Comparison of ENCODE assay signal across 26 mouse cellular contexts in genomic region chr10:9113706-9114105, GRCm38 (mm10).
DNase-seq lines count a peak whose midpoint lies in the region; ATAC-seq lines count a peak whose summit lies in the region.
"Had no signal": no experiment of that assay in that cellular context is flagged by ENCODE, and none has a peak within 500 bp of the region (broad histone marks: within the 10 kb centered on the region; RNA-seq: fewer than 3 reads in every experiment).

No protein-coding gene starts in this region.

- no peak overlapping the region for H3K4me2 ChIP-seq in neural tube, embryonic 15.5 days
- H3K4me2 ChIP-seq: hindbrain, embryonic 12.5 days; kidney, embryonic 15.5 days; liver, embryonic 15.5 days; lung, embryonic 15.5 days; neural tube, embryonic 12.5 days had no signal

- DNase-seq in heart, adult 11 months = peak; percentile 27
- no peak for DNase-seq in heart, embryonic 10.5 days (ENCODE audit: low spot score)
- DNase-seq in right cerebral cortex, adult 18-20 months = peak; percentile 58
- DNase-seq in right cerebral cortex, postnatal 4 days = no peak
- peak; percentile 43 to 59 for DNase-seq in left cerebral cortex, adult 9 months (ENCODE audit: low spot score in 2 of 2)
- DNase-seq in right cerebral cortex, postnatal 36 days (ENCODE audit: low spot score in 2 of 2) = peak; percentile 18 to 63
- DNase-seq in adrenal gland, postnatal 25 days = no peak
- DNase-seq: adrenal gland, adult 8-10 months; cerebellum, adult 2 months; gastrocnemius, postnatal 25 days; heart, adult 2 months; kidney, postnatal 36 days; liver; lung, postnatal 4 days; midbrain, embryonic 14.5 days; thymus, postnatal 14 days had no signal

- ATAC-seq in neural tube, embryonic 15.5 days (ENCODE audit: low FRiP score) = no peak
- ATAC-seq: activated CD4-positive, CD25-positive, alpha-beta regulatory T cell, adult 4 months; intestine, postnatal 0 days had no signal

- no peaks in the 10 kb centered on the region for H3K36me3 ChIP-seq in heart, embryonic 10.5 days
- no peaks in the 10 kb centered on the region for H3K36me3 ChIP-seq in neural tube, embryonic 15.5 days
- H3K36me3 ChIP-seq: forebrain, embryonic 10.5 days; hindbrain, embryonic 12.5 days; kidney, embryonic 15.5 days; limb, embryonic 10.5 days; liver, embryonic 15.5 days; lung, embryonic 15.5 days; neural tube, embryonic 12.5 days had no signal

- no peaks in the 10 kb centered on the region for H3K4me1 ChIP-seq in heart, embryonic 10.5 days
- H3K4me1 ChIP-seq in neural tube, embryonic 15.5 days = peaks cover 4% of the 10 kb centered on the region; the same call in 1 of the 2 replicates
- H3K4me1 ChIP-seq: liver, embryonic 15.5 days had no signal

- H3K9ac ChIP-seq in neural tube, embryonic 15.5 days (replicated peaks) = no peak overlapping the region
- H3K9ac ChIP-seq: hindbrain, embryonic 12.5 days; kidney, embryonic 15.5 days; liver, embryonic 15.5 days; lung, embryonic 15.5 days; neural tube, embryonic 12.5 days had no signal

- WGBS in heart, embryonic 10.5 days = 74% methylated on average over 5 of the region's 5 CpGs
- WGBS in neural tube, embryonic 15.5 days = 85% methylated on average over 5 of the region's 5 CpGs

- no peak overlapping the region for H3K27ac ChIP-seq in heart, embryonic 10.5 days
- no peak overlapping the region for H3K27ac ChIP-seq in neural tube, embryonic 15.5 days (replicated peaks)
- H3K27ac ChIP-seq: forebrain, embryonic 10.5 days; heart, adult 2 months; hindbrain, embryonic 12.5 days; kidney, embryonic 15.5 days; limb, embryonic 10.5 days; liver, embryonic 15.5 days; lung, embryonic 15.5 days; neural tube, embryonic 12.5 days had no signal

- H3K27me3 ChIP-seq in heart, embryonic 10.5 days (ENCODE audit: insufficient read depth, poor library complexity, severe bottlenecking) = no peaks in the 10 kb centered on the region
- no peaks in the 10 kb centered on the region for H3K27me3 ChIP-seq in neural tube, embryonic 15.5 days (replicated peaks)
- H3K27me3 ChIP-seq: hindbrain, embryonic 12.5 days; kidney, embryonic 15.5 days; liver, embryonic 15.5 days; lung, embryonic 15.5 days; neural tube, embryonic 12.5 days had no signal

- H3K9me3 ChIP-seq in heart, embryonic 10.5 days = no peaks in the 10 kb centered on the region
- H3K9me3 ChIP-seq in neural tube, embryonic 15.5 days (replicated peaks) = no peaks in the 10 kb centered on the region
- H3K9me3 ChIP-seq: hindbrain, embryonic 12.5 days; kidney, embryonic 15.5 days; limb, embryonic 10.5 days; liver, embryonic 15.5 days; lung, embryonic 15.5 days; neural tube, embryonic 12.5 days had no signal

- H3K4me3 ChIP-seq in heart, embryonic 10.5 days = no peak overlapping the region
- H3K4me3 ChIP-seq in neural tube, embryonic 15.5 days (replicated peaks) = no peak overlapping the region
- H3K4me3 ChIP-seq: forebrain, embryonic 10.5 days; heart, adult 2 months; hindbrain, embryonic 12.5 days; kidney, embryonic 15.5 days; limb, embryonic 10.5 days; liver, embryonic 15.5 days; lung, embryonic 15.5 days; neural tube, embryonic 12.5 days had no signal

Comparison
In these comparisons a context has a peak if more than half of its experiments do, and no peak if none do; other contexts are left out.
1. DNase-seq: peak in heart, adult 11 months (single experiment), right cerebral cortex, adult 18-20 months (single experiment), left cerebral cortex, adult 9 months (2 of 2) and right cerebral cortex, postnatal 36 days (2 of 2); none in heart, embryonic 10.5 days (single experiment), right cerebral cortex, postnatal 4 days (single experiment) and adrenal gland, postnatal 25 days (single experiment).